Mouse (Mus musculus) embryo, embryonic 10 days (tissue): ENCODE measurements around the gene Hyal1.
"Not testable (repeated sequence)": the region's sequence is repeated elsewhere in the genome, so short reads cannot be mapped to it uniquely, and the experiment has no call there.

Experiments
- DNase-seq: peaks from one replicate; pipeline ENCODE4 v3.0.0-alpha.2; 2015; ENCODE audit warnings: low spot score

The Hyal1 gene

GRCm38 (mm10) chr9:107571534-107572326 is 5.0 kb upstream of the Hyal1 start:
- no peak for DNase-seq

DNA sequence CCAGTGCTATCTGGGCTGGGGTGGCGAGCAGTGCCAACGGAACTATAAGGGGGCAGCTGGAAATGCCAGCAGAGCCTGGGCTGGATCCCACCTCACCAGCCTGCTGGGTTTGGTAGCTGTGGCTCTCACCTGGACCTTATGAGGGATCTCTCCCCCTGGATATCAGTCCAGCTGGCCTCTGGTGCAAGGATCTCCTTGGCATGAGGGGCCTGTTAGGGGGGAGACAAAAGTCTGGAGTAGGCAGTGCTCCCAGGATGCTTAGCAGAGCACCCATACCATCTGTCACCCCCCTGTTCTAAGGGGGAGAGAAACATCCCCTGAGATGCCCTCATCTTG is 4.4 kb upstream of the Hyal1 start:
- DNase-seq, result no peak

DNA sequence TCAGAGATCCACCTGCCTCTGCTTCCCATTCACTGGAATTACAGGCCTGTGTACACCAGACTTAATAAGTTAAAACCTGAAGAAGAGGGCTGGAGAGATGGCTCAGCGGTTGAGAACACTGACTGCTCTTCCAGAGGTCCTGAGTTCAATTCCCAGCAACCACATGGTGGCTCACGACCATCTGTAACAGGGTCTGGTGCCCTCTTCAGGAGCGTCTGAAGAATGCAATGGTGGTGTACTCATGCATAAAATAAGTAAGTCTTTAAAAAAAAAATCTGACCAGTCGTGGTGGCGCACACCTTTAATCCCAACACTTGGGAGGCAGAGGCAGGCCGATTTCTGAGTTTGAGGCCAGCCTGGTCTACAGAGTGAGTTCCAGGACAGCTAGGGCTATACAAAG is 3.0 kb upstream of the Hyal1 start:
- DNase-seq, result not testable (repeated sequence)

- no peak for DNase-seq
These were observed 959 bp upstream of the Hyal1 start for GRCm38 (mm10) chr9:107575579-107576356.

DNA sequence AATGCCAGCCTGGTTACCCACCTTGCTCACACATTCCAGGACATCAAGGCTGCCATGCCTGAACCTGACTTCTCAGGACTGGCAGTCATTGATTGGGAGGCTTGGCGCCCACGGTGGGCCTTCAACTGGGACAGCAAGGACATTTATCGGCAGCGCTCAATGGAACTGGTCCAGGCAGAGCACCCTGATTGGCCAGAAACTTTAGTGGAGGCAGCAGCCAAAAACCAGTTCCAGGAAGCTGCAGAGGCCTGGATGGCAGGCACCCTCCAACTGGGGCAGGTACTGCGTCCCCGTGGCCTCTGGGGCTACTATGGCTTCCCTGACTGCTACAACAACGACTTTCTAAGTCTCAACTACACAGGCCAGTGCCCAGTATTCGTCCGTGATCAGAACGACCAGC is 1.1 kb downstream of the Hyal1 start:
- DNase-seq, result no peak

- DNase-seq, result no peak
These were observed 1.9 kb downstream of the Hyal1 start, which contains the start of gene Naa80 for GRCm38 (mm10) chr9:107578587-107578986. TSS of gene Naa80 (plus strand) at chr9:107578887.

DNA sequence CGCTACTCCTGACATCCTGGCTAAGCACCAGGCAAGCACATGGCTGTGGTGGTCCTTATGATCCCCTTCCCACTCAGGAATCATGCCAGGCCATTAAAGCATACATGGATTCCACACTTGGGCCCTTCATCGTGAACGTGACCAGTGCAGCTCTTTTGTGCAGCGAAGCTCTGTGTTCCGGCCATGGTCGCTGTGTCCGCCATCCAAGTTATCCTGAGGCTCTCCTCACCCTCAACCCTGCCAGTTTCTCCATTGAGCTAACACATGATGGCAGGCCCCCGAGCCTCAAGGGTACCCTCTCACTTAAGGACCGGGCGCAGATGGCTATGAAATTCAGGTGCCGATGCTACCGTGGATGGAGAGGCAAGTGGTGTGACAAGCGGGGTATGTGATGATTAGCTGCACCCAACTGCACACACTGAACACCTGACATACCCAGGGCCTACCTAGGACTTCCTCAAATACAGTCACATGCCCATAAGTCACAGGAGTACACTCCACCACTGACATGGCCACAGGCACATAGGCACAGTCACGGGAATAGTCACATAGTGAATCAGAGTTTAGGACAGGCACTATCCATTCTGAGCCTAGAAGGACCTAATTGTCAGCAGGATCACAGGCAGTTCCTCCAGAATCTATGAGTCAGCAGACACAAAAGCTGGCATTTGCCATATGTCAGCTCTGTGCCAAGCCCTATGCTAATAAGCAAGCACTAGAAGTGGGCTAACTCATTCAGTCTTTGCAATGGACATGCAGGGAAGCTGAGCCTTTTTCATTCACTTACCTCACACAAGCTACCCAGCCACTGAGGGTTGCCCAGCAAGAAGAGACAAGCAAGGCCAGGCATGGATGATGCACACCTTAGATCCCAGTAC is 2.5 kb downstream of the Hyal1 start:
- no peak for DNase-seq

GRCm38 (mm10) chr9:107580501-107581317 is 4.0 kb downstream of the Hyal1 start, which contains the start of gene Hyal3:
TSS of gene Hyal3 (plus strand) at chr9:107580818.
- DNase-seq, result peak; percentile 93

DNA sequence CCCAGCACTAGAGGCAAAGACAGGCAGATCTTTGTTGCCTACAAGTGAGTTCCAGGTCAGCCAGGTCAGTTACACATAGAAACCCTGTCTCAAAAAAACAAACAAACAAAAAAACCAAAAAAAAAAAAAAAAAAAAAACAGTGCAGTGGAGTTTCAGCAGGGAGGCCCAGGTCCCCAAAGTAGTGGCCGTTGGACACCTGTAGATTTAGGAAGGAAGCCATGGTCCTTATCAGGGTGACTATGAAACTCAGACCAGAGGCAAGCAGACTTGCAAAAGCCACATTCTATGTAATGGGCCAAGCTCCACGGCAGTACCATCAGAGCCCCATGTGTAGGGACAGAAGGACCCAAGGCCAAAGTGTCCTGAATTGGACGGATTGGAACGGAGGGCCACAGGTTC is 4.9 kb downstream of the Hyal1 start:
- no peak for DNase-seq

DNA sequence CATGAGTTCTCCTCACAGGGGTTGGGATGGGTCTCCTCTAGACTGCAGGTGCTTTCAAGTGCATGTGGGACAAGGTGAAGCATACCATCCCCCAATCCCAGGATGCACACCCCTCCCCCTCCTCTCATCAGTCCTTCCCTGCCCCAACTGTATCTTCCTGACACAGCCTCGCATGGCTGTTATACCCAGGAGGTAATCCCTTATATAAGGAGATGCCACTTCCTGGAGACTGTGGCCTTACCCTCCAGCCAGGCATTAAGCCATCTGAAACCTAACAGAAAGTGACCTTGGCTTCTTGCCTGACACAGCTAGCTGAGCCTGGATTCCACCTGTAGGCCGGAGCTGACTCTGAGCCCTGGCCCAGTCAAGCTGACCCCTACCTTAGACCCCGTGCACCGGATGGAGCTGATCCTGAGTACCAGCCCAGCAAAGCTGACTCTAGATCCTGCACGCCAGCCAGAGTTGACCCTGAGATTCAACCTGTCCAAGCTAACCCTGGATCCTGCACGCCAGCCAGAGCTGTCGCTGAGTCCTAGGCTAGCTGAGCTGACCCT is 5.9 kb downstream of the Hyal1 start:
- no peak for DNase-seq

GRCm38 (mm10) chr9:107583174-107583573 is 6.4 kb downstream of the Hyal1 start:
- DNase-seq, result no peak

- no peak for DNase-seq
These were observed 9.8 kb downstream of the Hyal1 start for GRCm38 (mm10) chr9:107586504-107586903.

DNA sequence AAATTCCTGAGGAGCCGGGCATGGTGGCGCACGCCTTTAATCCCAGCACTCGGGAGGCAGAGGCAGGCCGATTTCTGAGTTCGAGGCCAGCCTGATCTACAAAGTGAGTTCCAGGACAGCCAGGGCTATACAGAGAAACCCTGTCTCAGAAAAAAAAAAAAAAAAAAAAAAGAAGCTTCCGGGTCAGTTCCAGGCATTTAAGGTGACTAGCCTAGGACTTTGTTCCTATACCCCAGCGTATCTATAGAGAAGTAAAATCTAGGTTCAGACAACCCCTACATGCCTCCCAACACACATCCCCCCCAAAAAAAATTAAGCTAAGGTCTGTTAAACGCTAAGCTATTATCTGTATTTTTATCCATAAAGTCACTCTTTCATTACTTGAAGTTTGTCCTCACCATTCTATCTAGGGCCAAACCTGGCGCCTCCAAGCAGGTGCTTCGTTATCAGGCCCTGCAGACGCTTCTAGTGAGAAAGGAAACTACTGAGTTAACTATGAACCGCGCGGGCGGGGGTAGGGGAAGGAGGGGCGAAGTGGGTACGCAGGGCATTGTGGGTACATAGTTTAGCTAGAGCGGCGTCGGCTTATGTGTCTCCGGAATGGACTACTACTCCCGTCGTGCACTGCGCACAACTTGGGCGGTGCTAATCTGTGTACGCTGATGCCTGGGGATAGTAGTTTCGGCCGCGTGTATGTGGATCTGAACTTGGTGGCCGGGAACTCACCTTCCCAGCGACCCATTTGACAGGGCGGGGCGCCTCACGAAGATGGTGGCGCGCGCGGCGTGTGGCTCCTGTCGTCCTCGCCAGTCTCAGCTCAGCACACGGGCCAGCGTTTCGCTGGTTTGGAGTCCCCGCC is 10.5 kb downstream of the Hyal1 start, which contains the start of gene Ifrd2:
Ifrd2 (plus strand) TSS at position 669 of the 859 bp plus-strand sequence.
- DNase-seq, result peak; percentile 100

- DNase-seq, result peak; percentile 80
These were observed 11.3 kb downstream of the Hyal1 start for GRCm38 (mm10) chr9:107587833-107588639.

GRCm38 (mm10) chr9:107590058-107590772 is 13.5 kb downstream of the Hyal1 start:
- no peak for DNase-seq

DNA sequence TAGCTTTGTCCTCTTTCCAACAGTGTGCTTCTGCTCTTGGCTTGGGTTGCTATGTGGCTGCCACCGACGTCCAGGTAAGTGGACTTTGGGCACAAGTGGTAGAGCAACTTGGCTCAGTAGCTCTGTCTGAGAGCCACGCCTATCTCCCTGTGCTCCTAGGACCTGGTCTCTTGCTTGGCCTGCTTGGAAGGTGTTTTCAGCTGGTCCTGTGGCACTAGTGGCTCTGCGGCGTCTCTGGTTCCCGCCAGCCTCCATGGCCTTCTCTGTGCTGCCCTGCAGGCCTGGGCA is 14.0 kb downstream of the Hyal1 start:
- DNase-seq, result no peak

DNA sequence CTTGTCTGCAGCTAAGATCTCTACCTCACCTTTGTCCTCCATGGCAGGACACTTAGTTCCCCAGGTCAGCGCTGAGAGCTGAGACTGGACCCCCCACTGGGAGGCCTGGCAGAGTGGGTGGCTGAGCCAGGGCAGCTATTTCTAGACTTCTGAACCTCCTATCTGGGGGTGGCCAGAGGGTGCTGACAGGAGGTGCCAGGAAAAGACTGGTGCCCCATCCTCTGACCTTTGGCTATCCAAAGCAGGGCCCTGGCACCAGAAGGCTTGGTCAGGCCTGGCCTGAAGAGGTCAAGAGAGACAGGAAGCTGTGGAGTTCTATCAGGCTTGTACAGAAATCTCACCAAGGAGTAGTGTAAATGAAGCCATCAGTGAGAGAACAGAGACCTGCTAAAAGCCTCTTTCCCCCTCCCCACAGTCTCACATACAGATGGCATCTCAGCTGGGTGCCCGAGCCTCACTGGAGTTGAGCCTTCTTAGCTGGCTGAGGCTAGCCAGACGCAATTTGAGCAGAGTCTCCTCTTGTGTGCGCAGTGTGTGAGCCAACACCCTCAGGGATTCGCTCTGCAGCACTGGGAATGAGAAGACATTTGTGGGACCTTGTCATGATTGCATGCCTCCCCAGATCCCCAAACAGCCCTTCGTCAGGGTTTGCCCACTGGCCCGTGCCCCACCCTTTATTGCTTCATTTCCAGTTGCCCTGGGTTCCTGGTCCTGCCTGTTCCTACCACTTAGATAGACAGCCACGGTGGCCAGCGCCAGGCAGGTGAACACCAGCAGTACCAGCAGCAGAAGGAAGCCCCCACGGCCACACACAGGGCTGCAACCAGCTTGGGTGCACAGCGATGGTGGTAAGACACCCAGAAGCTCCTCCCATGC is 16.6 kb downstream of the Hyal1 start:
- no peak for DNase-seq
